Mouse (Mus musculus) lung, postnatal 0 days (tissue): ENCODE results near the gene Cyp2d11.

ENCODE experiments used
- CTCF ChIP-seq: IDR thresholded peaks from 2 replicates; pipeline ENCODE4 v1.5.1; 2016; ENCODE audit warnings: antibody characterized with exemption, mild to moderate bottlenecking
- EP300 ChIP-seq: IDR thresholded peaks from 2 replicates; pipeline ENCODE4 v1.6.1; 2016; ENCODE audit warnings: antibody characterized with exemption, mild to moderate bottlenecking, control low read depth

GRCm38 (mm10) chr15:82406981-82407380 is 13.2 kb upstream of the Cyp2d11 start, which contains the start of gene Cyp2d10:
- TF ChIP-seq CTCF (no peak), EP300 (no peak)
